Mouse (Mus musculus): ENCODE results near the gene Rhbdl3.
"Not testable (repeated sequence)": the region's sequence is repeated elsewhere in the genome, so short reads cannot be mapped to it uniquely, and the experiment has no call there.

Rhbdl3 gene

DNA sequence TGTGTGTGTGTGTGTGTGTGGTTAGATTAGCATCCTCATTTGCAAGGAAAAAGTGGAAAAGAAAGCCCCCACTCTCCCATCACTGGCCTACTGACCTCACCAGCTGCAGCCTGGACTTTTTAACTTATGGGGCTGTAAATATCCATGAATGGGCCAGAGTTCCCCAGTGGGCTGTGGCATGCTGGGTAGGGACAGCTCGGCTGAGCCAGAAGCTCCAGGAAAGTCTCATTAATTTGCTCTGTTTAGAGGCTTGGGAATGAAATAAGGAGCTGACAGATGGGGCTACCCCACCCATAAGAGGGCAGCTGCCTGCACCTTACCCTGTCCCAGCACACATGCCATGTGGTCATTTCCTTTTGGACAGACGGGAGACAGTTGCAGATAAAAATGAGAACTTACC lies 11.3 kb downstream of the Rhbdl3 start:
- DNase-seq (ENCODE audit: extremely low spot score, low read depth, low spot score), result no peak

DNA sequence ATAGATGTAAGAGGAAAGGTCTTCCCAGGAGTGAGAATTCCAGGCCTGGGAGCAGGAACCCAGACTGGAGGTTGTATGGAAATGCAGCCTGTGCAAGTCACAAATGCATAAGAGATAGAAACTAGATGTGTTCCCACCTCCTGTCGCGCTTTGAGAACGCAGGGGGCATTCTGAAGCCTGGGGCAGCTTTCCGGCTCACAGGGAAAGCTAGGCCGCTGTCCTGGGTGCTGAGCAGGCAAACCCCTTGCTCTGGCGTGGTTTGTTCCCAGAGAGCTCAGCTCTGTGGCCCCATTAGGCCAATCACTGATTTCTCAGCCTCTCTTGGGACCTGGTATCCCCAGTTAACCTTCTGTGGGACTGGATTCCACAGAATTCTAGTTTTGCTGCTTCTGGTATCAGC lies 11.9 kb downstream of the Rhbdl3 start:
- DNase-seq (ENCODE audit: extremely low spot score, low read depth, low spot score), result no peak

DNA sequence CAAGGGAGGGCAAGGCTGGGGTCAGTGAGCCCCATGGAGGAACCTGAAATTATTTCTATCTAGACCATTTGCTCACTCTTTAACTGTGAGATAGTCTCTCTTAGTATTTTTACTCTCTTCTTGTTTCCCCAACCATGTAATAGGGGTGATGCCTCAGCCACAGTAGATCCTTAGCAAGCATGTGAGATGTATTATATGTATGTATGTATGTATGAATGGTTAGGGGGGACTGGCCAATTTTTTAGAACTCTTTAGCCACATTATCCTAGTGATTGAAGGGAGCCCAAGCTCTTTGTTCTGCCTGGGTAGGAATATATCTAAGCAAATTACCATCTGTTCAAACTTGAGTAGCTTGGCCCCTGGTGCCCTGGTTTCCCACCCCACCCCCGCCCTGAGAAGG lies 12.8 kb downstream of the Rhbdl3 start:
- DNase-seq (ENCODE audit: extremely low spot score, low read depth, low spot score), result no peak

DNA sequence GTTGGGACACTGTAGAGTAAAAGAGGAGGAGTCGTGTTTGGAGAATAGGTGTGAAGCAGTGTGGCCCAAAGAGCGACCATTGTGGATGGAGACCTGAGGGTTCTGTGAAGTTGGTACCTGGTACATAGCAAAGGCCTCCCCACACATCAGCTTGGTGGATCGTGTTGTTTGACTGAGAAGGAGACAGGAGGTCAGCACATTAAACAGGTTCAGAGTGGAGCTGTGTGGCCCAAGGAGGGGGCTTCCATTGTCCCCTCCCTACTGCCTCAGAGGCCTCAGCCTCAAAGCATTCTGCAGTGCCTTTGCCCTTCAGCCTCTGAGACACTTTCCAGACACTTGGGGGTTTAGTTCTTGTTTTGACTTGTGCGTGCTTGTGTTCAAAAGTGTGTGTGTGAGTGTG lies 13.2 kb downstream of the Rhbdl3 start:
- no peak for DNase-seq (ENCODE audit: extremely low spot score, low read depth, low spot score)

DNA sequence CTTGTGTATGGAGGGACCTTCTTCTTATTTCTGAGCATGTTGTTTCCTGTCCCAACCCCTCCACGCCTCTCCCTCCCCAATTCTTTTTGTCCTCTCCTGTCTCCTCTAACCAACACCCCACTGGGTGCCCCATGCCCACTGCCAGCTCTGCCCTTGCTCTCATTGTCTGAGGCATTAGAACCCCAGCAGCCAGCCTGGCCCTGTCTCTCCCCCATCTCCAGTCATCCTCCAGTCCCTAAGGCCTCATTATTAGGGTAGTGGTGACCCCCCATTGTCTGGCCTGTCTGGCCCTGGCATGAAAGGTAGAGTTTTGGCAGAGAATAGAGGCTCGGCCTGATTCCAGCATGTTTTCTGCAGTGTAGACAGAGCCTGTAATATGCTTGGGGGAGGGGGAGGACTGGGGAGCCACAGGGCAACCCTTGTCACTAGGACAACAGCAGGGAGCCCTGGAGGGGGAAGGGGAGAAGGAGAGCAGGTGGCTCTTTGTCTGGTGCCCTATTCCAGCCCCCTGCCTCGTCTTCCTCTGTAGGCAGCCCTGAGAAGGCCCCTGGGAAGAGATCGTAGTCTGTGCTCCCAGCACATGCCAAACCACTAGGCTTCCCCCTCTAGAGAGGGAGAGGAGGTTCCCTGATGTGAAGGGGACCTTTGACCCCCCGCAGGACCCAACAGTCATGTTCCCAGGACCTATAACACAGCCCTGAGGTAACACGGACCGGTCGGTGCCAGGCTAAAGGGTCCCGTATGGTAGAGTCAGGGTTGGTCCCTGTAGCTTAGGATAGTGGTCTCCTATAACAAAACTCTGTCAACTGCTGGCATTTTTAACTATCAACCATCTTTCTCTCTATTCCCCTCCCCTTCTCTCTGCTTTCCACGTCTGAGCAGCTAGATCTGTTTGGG lies 15.3 kb downstream of the Rhbdl3 start:
- no peak for DNase-seq (ENCODE audit: extremely low spot score, low read depth, low spot score)

DNA sequence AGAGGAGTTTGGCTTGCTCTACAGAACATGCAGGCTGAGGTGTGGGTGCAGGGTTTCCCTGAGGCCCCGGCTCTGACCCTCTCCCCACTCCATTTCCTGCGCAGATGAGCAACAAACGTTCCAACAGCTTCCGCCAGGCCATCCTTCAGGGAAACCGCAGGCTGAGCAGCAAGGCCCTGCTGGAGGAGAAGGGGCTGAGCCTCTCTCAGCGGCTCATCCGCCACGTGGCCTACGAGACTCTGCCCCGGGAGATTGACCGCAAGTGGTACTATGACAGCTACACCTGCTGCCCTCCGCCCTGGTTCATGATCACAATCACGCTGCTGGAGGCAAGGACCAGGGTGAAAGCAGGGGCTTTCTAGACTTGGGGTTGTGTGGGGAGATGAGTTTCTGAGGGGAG lies 22.5 kb downstream of the Rhbdl3 start:
- DNase-seq (ENCODE audit: extremely low spot score, low read depth, low spot score), result no peak

DNA sequence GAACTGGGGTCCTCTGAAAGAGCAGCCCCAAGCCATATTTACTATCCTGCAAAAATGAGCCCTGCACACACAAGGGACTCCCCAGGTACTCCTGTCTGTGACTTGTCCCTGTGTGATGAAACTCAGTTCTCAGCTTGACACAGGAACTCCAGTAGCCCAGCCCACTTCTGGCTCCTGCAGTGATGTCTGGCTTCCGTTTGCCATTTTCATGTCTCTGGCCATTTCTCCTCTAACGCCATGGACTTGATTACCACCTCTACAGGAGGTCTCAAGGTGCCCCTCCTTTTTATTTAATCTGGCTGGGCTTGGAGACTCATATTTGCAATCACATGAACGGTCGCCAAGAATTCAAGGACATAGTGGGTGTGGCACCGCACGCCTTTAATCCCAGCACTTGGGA lies 23.9 kb downstream of the Rhbdl3 start:
- no peak for DNase-seq (ENCODE audit: extremely low spot score, low read depth, low spot score)

DNA sequence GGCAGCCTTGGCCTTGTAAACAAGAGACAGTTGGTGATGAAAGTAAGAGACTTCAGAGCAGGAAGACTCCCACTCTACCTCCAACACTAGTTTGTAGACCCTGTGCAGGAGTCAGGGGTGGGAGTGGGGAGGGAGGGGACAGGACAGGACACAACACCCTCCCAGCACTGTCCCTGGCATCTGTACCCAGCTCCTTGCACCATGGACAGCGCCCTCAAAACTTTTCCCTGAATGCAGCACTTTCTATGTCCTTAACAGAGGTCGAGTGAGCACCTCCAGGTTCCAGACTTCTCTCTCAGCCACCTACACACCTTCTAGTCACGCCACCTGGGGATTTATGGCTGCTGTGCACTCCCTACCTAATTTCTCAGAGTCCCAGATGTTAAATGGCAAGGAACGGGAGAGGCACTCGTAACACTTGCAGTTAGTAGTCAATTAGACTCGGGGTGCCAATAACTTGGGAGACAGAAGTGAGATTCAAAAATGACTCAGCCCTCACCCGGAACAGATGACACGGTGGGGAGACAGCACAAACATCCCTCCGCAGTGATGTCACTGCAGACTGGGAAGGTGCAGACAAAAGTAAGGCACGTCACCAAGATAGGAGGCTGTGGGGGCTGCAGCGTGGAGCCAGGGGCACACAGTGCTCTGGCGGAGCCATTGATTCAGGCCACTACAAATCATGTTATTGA lies 32.1 kb downstream of the Rhbdl3 start:
- no peak for DNase-seq (ENCODE audit: extremely low spot score, low read depth, low spot score)

DNA sequence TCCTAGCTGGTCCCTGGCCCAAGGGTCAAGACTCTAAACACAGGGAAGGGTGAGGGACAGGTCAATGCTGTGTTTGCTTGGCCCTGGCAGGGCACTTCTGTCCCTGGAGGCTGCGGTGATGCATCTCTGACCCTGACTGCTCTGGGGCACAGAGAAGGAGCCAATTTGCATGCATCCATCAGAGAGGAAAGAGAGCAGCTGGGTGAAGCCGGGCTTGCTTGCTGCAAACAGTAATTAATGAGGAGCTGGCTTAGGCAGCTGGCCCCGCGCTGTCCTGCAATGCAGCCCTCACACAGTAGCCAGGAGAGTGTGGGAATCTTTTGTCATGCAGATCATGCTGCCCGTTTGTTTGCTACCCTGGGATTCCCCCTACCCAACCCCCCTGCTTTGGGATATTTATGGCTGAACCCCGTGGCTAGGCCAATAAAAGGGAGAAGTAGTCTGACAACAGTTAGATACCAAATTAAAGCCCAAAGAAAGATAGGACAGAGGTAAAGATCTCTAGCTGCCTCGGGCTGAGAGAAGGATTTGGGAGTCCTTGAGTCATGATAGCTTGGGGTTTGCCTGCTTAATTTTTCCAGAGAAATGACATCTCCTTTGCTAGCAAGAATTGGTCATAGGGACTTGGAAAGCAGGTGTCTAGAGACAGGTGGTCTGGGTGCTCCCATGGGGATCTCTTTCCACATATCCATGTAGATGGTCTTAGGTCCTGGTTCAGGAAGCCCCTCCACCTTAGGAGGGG lies 35.1 kb downstream of the Rhbdl3 start:
- no peak for DNase-seq (ENCODE audit: extremely low spot score, low read depth, low spot score)

DNA sequence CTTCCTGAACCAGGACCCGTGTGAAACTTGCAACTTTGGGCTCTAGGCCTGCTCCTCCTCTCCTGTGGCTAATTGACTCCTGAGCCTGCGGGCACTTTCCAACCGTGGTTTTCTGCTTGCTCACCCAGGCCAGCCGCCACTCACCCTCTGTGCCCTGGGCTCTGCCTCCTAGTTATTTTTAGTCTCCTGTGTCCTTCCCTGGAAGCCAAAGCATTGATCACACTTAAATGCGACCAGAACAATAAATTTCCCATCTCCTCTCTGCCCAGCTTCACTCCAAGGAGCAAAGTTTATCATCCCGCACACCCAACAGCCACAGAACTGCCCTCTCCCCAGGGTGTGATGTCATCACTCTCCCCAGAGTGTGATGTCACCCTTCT lies 35.6 kb downstream of the Rhbdl3 start:
- DNase-seq (ENCODE audit: extremely low spot score, low read depth, low spot score), result no peak

DNA sequence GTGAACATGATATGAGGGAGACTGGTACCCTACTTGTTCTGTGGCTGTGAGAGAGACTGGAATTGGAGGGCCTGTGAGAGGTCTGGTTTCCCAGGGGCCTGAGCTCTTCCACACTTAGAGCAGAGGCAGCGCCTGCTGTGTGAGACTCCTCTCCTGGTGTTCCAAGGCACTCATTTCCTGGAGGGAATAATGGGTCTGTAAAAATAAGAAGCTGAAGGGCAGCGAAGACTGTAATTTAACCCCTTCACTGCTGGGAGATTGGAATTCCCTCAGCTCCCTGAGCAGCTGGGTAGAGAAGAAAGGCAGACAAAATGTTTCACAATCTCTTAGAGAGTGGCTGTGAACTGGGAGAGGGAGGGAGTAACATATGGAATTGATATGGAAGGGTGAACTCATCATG lies 41.8 kb downstream of the Rhbdl3 start:
- peak; percentile 28 for DNase-seq (ENCODE audit: extremely low spot score, low read depth, low spot score)

DNA sequence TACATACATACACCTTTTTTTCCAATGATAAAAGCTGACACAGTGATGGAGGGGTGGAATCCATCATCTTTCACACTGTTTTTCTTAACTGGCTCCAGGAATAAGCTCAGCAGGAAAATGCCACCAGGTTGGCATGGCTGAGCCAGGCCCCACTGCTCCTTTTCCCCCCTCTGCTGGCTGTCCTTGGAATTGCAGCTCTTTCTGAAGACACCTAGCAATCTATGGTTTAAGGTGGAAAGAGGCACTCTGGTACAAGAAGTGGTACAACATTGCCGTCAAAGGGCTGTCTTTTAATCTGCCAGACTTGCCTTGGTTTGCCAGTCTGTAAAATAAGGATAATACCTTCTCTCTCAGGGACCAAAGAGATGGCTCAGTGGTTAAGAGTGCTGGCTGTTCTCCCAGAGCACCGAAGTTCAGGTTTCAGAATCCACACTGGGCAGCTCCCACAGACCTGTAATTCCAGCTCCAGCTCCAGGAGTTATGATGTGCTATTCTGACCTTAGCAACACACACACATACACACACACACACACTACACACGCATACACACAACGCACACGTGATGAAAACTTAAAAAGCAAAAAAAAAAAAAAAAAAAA lies 51.2 kb downstream of the Rhbdl3 start:
- peak; percentile 68 for DNase-seq (ENCODE audit: extremely low spot score, low read depth, low spot score)

DNA sequence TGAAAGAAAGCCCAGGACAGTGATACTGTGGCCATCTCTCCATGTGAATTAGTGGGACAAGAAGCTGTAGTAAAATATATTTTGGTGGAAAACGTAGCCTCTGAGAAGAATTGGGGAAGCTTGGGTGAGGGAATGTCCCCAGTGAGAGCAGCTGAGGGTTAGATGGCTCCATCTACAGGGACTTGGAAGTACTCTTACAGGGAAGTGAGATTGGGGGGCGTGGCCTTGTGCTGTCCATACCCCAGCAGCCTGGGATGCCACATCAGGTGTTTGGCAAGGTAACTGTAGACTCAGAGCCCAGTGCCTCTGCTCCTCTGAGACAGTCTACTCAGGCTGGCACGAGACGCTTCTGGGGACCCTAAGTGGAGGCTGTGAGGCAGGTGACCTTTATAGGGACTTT lies 54.1 kb downstream of the Rhbdl3 start:
- no peak for DNase-seq (ENCODE audit: extremely low spot score, low read depth, low spot score)

DNA sequence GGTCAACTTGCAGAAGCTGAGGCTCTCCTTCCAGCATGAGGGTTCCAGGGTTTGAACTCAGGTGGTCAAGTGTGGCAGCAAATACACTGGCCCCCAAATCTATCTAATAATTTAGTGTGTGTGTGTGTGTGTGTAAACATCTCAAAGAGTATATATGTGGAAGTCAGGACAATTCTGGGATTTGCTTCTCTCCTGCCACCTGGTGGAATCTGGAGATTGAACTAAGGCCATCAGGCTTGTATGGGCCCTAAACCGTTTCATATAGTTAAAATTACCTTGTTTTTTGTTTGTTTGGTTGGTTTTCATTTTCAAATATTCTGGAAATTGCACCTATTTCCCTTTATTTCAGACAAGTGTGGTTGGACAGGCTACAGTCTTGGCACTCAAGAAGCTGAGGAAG lies 68.2 kb downstream of the Rhbdl3 start:
- no peak for DNase-seq (ENCODE audit: extremely low spot score, low read depth, low spot score)

DNA sequence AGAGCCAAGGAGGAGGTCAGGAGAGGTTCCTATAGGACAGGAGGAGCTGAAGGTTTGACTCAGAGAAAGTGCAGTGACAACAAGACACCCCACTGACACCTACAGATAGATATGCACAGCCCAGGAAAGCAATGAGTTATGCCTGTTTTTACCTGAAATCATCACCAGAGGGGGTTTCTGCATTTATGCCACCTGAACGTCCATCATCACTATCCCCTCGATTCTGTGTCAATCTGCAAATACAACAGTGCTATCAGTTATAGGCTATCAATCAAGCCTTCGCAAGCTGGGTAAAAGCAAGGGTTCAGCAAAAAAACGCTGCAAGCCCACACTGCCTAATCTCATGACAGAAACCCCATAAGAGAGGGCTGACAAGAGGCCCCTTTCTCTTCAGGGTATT lies 75.9 kb downstream of the Rhbdl3 start:
- DNase-seq (ENCODE audit: extremely low spot score, low read depth, low spot score), result no peak

DNA sequence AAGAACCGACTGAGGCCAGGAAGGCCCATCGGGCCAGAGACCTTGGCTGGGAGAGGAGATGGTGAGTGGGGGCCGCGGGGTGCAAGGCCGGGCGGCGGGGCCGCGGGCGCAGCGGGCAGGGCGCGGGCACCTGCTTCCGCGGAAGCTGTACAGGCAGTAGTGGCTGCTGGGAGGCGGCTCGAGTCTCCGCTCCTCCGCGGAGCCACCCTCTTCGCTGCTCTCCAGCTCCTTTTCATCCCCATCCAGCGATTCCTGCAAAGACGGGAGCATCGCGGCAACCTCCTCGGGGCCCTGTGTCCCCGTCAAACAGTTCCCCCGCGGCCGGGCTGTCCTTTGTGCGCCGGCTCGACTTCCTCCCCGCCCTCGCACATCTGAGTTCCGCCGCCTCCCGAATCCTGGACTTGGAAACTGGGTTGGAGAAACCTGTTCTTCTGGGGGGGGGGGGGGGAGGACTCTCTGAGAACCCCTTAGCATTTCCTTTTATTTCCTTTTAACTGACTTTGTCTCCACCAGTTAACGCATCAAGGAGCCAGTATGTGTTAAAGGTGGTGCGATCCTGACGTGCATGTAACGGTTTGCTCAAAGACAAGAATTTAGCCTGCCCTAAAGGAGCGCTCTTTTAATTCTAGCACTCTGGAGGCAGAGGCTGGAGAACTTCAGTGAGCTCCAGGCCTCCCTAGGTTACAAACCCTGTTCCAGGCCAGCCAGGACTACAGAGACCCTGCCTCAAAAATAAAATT lies 77.2 kb downstream of the Rhbdl3 start, which contains the start of gene 5730455P16Rik:
Gene 5730455P16Rik (minus strand): TSS at position 323 of the 740 bp plus-strand sequence.
- DNase-seq (ENCODE audit: extremely low spot score, low read depth, low spot score), result no peak

DNA sequence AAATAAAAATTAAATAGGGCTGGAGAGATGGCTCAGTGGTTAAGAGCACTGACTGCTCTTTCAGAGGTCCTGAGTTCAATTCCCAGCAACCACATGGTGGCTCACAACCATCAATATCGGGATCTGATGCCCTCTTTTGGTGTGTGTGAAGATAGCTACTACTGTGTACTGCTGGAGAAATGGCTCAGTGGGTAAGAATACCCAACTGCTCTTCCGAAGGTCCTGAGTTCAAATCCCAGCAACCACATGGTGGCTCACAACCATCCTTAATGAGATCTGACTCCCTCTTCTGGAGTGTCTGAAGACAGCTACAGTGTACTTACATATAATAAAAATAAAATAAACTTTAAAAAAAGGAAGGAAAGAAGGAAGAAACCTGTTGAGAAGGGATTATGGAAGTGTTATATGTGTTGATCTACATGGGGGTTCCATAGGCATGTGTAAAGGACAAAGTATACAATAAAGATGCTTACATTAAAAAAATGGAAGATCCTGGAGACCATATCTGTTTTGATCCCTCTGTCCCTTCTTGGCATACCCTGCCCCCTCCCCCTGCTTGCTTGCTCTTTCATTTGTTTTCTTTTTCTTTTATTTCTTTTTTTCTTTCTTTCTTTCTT lies 77.8 kb downstream of the Rhbdl3 start:
- not testable (repeated sequence) for DNase-seq (ENCODE audit: extremely low spot score, low read depth, low spot score)

DNA sequence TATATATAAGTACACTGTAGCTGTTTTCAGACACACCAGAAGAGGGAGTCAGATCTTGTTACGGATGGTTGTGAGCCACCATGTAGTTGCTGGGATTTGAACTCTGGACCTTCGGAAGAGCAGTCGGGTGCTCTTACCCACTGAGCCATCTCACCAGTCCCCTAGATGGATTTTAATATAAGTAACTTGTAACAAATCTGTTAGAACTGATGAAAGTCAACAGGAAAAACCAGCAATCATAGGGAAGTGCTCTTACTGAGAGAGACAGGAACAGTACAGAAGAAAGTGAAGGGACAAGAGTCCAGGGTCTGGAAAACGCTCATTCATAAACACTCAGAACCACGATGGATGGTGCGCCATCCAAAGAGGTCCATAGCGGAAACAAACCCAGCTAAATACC lies 78.5 kb downstream of the Rhbdl3 start:
- not testable (repeated sequence) for DNase-seq (ENCODE audit: extremely low spot score, low read depth, low spot score)

DNA sequence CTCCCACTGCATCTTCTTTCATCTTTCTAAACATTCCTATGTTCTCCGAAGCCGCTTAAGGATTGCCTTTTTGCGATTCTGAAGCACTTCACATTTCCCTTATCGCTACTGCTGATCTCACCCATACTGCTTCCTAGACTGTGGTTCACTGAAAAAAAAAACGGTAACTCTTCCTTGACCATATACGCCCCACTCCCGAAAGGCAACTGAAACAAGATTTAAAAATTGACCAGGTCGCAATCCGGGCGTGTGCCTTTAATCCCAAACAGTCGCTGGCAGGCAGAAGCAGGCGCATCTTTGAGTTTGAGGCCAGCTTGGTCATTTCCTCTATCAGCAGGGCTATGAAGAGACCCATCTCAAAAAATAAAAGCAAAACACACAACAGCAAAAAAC lies 81.9 kb downstream of the Rhbdl3 start:
- DNase-seq (ENCODE audit: extremely low spot score, low read depth, low spot score), result no peak

DNA sequence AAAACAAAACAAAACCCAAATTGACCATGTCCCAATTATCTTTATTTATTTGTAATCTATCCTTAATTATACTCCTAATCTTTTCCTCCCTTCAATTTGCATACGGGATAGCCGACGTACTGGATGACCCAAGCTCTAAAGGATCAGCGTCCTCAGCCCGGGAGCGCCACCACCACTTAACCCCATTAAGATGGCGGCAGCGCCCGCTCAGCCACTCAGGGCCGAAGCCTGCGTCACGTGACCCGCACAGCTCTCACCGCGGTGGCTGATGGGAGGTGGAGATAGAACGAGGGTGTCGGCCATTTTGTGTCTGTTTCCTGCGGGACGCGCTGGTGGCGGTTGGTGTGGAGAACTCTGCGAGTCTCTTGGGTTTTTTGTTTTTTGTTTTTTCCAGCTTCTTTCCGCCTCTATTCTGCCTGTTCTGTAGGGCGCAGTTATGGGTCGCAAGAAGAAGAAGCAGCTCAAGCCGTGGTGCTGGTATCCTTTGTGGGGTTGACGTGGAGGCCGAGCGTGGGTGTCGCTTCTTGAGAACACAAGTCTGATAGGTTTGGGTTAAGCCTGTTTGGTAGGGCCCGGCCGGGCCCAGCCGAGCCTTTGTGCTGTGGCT lies 82.4 kb downstream of the Rhbdl3 start, which contains the start of gene Zfp207:
Gene Zfp207 (plus strand): TSS at position 261 of the 607 bp plus-strand sequence.
- DNase-seq (ENCODE audit: extremely low spot score, low read depth, low spot score), result peak; percentile 88

All from hindlimb bud, embryonic 11.5 days (tissue).